Mouse (Mus musculus) gastrocnemius, postnatal 36 days (tissue): ENCODE measurements around the gene Cabp2. TPM values are rescaled to one million over a fixed set of nuclear protein-coding genes. Genes with fewer than 3 reads are reported as not detected.
"Not testable (repeated sequence)": the region's sequence is repeated elsewhere in the genome, so short reads cannot be mapped to it uniquely, and the experiment has no call there.

Experiments
- DNase-seq, 2 experiments: peaks; one replicate each; pipeline ENCODE4 v3.0.0; 2022
- intact Hi-C: fragments of 180-260 bp; cut with DNase I; formaldehyde crosslinking; loops from one replicate; pipeline ENCODE4 v1.15.1; 2025
- long read RNA-seq, 2 experiments: library from polyadenylated mRNA; stranded (forward); transcript quantifications; one replicate each; pipeline ENCODE4 v2.0.0; 2021
- total RNA-seq, 2 experiments: library from RNA; stranded (reverse); gene quantifications; 2 replicates each; pipeline ENCODE4 v1.2.3; 2021

Cabp2 gene
- not detected for total RNA-seq
- long read RNA-seq, experiment 1: 0 reads
- long read RNA-seq, experiment 2: 0 reads

GRCm38 (mm10) chr19:4081394-4081793 is at the start of gene Cabp2:
Gene Cabp2 (plus strand): TSS chr19:4081578.
- intact Hi-C loops: no loop called here

GRCm38 (mm10) chr19:4032668-4033067 is 48.7 kb upstream of the Cabp2 start:
- intact Hi-C loops: no loop called here
- DNase-seq: no peak

More at GRCm38 (mm10) chr19:4081394-4081793, at the start of gene Cabp2:
- DNase-seq: no peak

- DNase-seq: no peak
- intact Hi-C loops: no loop called here
These were observed 48.1 kb upstream of the Cabp2 start for GRCm38 (mm10) chr19:4033298-4033697.

- DNase-seq: no peak
- intact Hi-C loops: no loop called here
These were observed 47.6 kb upstream of the Cabp2 start for GRCm38 (mm10) chr19:4033742-4034141.

GRCm38 (mm10) chr19:4036327-4037045 is 44.9 kb upstream of the Cabp2 start:
- DNase-seq: no peak
- intact Hi-C loops: no loop called here

- DNase-seq, intact Hi-C loops: not testable (repeated sequence)
These were observed 44.1 kb upstream of the Cabp2 start for GRCm38 (mm10) chr19:4037154-4037787.

GRCm38 (mm10) chr19:4037788-4038232 is 43.6 kb upstream of the Cabp2 start, which contains the start of gene Gstp1:
Gene Gstp1 (minus strand): TSS chr19:4037985.
- peak; percentile 87 to 89 for DNase-seq
- intact Hi-C loops: no loop called here

- intact Hi-C loops: not testable (repeated sequence)
These were observed 40.4 kb upstream of the Cabp2 start for GRCm38 (mm10) chr19:4040941-4041340.

GRCm38 (mm10) chr19:4041500-4041899 is 39.9 kb upstream of the Cabp2 start:
- intact Hi-C loops, DNase-seq: not testable (repeated sequence)

More at GRCm38 (mm10) chr19:4040941-4041340, 40.4 kb upstream of the Cabp2 start:
- not testable (repeated sequence) for DNase-seq

GRCm38 (mm10) chr19:4042124-4042523 is 39.3 kb upstream of the Cabp2 start:
- intact Hi-C loops: no loop called here
- DNase-seq: peak; percentile 43 to 50

- DNase-seq, intact Hi-C loops: not testable (repeated sequence)
These were observed 37.3 kb upstream of the Cabp2 start for GRCm38 (mm10) chr19:4044109-4044508.

GRCm38 (mm10) chr19:4045966-4046865 is 35.2 kb upstream of the Cabp2 start, which contains the start of gene Gstp2:
Gene Gstp2 (minus strand): TSS chr19:4046023.
- peak; percentile 73 to 75 for DNase-seq
- intact Hi-C loops: no loop called here

- intact Hi-C loops: loop anchor here (1.0 kb wide), 1 partner anchor 27 kb away; no protein-coding TSS in a partner anchor
- DNase-seq: no peak
These were observed 34.5 kb upstream of the Cabp2 start for GRCm38 (mm10) chr19:4046866-4047254.

GRCm38 (mm10) chr19:4047859-4048258 is 33.5 kb upstream of the Cabp2 start:
- peak; percentile 66 to 73 for DNase-seq
- intact Hi-C loops: loop anchor here (1.0 kb wide), 1 partner anchor 28 kb away; no protein-coding TSS in a partner anchor

- intact Hi-C loops, DNase-seq: not testable (repeated sequence)
These were observed 32.3 kb upstream of the Cabp2 start for GRCm38 (mm10) chr19:4049069-4049468.

- no peak for DNase-seq
- intact Hi-C loops: no loop called here
These were observed 30.4 kb upstream of the Cabp2 start for GRCm38 (mm10) chr19:4051016-4051415.

- intact Hi-C loops: loop anchor here (2.0 kb wide), 1 partner anchor 175 kb away; no protein-coding TSS in a partner anchor
- DNase-seq: peak; percentile 54 to 61
These were observed 29.4 kb upstream of the Cabp2 start for GRCm38 (mm10) chr19:4051741-4052515.

GRCm38 (mm10) chr19:4052516-4053030 is 28.8 kb upstream of the Cabp2 start:
- DNase-seq: no peak
- intact Hi-C loops: loop anchor here (2.0 kb wide), 1 partner anchor 174 kb away; no protein-coding TSS in a partner anchor

- intact Hi-C loops: no loop called here
These were observed 26.8 kb upstream of the Cabp2 start for GRCm38 (mm10) chr19:4054613-4055012.

More at GRCm38 (mm10) chr19:4054613-4055012, 26.8 kb upstream of the Cabp2 start:
- no peak for DNase-seq
